Mouse (Mus musculus): ENCODE data around the gene Gm42906.

Gene Gm42906

DNA sequence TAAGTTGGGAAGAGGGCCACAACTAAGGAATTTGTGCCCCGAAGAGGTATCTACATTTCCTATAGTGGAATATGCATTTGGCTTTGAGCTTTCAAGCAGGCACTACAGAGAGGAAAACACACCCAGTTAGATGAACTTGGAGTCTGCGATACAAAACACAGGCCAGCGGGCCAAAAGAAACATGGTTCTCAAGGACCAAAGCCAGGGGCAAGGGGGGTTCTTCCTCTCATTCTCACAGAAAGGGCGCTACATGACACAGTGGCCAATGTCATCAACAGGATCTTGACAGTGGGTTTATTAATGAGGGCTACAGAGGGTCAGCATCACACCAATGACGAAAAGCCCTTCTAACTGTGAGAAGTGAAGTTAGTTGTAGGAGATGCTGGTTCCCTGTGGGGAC is 370.2 kb downstream of the Gm42906 start:
- DNase-seq: no peak

DNA sequence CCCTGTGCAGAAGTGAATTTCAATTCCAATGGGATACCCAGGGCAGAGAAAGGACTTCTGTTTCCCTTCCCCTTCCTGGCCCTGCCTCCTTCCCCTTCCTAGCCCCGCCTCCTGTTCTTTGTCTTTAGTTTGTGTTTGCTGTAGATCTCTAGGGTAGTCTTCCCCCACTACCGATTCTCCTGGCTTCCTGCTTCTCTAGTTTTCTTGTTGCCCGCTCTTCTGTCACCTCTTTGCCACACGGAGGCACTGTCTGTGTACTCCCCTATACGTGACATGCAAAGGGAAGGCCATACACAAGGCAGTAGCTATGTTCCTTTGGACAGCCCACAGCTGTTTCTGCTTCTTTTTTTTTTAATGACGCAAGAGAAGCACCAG is 371.1 kb downstream of the Gm42906 start:
- no peak for DNase-seq

DNA sequence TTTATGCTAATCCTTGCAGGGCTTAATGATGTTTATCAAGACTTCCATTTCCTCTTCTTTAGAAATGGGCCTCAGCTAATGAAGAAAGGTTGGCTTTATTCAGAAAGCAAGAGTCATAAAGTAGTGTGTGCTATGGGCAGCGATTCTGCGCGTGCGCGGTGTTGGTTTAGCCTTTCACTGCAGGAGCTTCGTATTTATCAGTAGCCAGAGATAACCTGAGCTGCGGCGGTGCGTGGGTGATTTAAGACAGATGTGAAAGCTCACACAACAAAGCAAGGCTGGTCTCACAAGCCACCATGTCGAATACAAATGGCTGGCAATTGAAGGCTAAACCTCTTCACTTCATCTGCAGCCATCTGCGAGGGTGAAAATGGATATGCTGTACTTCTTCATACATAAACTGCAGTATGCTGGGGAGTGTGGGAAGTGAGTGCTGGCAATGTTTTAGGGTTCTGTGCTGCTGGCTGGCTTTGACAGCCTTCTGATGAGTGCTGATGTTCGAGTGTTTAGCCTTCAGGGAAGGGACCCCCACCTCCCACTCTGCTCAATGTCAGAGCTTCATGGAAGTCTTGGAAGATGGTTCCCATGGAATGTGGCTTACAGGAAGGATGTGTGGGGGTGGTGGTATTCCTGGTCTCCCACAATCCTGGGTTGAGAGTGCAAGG is 371.6 kb downstream of the Gm42906 start:
- DNase-seq: no peak

DNA sequence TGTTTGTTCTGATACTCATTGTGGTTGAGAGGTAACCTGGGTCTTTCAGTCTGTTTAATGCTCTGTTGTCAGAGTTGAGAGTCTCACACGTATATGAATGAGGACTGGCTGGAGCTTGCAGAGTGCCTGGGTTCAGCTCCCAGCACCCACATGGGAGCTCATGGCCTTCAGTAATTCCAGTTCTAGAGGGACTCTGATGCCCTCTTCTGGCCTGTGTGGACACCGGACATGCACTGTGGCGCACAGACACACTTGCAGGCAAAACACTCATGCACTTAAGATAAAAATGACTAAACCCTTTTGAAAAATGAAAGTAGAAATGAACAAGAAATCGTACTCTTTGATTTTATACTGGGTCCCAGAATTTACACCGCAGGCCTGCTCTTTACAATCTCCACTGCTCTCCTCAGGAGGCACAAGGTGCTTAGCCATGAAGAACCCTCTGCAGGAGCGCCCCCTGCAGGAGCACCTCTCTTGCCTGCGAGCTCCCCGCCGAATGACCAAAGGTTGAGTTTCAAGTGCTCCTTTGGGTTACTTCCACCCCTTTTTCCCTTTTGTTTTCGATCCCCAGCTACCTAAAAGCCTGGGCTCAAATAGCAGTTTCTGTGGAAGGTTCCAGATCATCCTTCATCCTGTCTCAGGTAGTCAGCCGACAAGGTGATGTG is 372.4 kb downstream of the Gm42906 start:
- no peak for DNase-seq

DNA sequence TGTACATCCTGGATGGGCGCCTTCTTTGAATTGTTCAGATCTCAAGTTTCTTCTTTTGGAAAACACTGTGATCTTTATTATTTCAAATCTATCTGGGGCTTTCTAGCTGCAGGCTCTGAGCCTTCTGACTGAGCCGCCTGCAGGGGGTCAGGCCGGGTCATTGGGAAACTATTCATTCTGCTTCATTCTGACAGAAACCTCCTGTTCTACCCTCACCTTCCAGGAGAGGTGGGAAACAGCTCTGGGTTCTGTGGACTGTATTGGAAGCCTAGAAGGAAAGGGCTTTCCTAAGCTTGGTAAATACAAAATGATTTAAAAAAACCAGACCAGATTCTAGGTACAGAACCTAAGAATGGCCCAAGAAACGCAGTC is 373.2 kb downstream of the Gm42906 start:
- no peak for DNase-seq

DNA sequence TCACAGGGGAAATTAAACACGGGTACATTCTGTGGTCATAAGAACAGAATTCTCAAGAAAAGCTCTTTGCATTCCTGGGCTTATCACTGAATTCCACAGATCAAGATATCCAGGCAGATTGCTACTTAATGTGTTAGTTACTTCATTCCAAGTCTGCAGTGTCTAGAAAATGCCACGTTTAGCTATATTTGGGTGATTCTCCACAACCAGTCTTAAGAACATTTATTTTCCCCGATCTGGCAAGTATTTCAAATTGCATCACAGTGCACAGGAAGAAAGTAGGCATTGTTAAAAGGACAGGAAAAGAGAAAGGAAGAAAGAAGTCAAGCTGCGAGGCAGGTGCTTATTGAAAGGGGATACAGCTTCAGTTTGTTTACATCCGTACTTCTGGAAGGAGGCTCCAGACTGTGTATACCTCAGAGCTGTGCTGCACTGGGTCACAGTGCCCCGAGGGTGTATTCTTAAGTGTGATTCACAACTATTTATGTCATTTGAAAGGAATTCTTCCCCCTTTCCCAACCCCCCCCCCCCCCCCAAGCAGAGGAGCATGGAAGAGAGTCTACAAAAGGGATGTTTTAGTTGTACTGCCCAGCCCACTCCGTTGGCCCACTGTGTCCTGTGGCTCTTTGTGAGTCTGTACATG is 373.7 kb downstream of the Gm42906 start:
- no peak for DNase-seq

DNA sequence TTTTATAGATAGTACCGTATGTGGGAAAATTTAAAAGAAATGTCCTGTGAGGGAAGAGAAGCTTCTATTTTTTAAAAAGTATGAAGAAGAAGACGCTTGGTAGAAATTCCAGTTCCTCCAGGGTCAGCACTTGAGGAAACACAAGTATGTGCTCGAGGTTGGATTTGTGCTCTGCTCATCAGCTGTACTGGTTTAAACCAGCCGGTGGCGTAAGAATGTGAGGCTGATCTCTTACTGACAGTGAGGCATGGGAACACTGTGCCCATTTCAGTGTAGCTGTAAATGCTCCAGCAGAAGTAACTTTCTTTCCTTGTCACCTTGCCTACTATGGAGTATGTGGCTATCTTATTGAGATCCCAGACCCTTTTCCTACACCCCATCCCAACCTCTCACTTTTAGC is 374.8 kb downstream of the Gm42906 start:
- DNase-seq: no peak

DNA sequence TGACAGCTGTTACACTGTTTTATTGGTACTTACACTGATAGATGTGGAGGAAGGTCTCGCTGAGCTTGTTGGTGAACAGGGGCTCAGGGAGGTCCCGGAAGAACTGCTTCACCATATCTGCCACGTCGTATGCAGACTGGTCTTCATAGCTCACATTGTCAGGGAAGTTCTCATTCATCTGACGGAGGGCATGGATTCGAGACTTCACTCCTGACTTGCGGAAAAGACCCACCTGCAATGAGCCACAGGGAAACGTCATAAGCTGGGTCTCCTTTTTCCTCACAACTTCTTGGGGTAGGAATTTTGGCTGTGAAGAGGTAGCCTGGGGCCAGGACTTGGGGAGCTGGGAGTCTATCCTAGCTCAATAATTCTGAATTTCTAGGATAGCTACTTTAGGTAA is 375.6 kb downstream of the Gm42906 start:
- no peak for DNase-seq

DNA sequence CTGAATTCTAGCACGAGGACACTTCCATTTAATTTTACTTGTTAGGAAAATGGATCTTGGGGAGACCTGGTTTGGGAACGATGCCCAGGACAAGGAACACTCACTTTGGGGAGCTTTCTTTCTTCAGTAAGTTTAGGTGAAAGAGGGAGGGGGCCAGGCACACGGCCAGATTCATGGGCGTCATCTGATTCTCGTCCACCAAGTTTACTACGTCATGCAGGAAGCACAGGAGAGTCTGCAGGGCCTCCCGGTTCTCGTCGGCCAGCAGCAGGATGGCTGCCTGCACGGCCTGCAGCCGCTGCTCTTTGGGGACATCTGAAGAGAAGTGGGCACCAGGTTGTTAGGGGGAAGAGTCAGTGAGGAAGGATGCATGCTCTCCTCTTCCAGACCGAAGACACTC is 380.5 kb downstream of the Gm42906 start:
- no peak for DNase-seq

DNA sequence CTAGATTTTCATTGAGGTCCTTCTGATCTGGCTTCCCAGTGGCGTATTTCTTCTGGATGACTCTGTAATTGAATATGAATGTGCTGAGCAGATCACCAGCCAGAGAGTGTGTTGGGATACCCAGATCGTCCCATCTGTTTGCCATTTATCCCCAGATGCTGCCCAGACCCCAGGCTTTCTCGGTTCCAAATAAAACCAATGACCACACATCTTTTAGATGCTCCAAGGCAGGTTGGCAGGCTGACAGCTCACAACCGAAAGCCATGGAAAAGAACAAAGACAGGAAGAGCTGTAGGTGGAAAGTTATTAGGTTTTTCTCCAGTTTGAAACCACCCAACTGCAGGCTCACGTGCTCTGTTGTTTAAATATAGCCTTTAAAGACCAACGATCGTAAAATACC is 381.0 kb downstream of the Gm42906 start:
- no peak for DNase-seq

DNA sequence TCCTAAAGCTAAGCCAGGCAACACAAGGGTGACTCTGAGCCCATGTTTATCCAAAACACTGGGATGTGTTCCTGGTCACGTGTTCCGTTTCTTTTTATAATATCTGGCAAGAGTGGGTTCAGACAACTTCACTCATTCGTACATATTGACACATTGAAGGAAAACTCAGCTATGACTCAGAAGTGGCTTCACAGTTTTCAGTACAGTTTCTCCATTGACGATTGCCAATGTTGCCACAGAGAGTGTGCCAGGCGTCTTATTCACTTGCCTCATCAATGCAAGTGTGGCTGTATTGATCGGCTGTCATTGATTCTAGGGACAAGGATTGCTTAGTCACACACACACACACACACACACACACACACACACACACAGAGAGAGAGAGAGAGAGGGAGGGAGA is 381.8 kb downstream of the Gm42906 start:
- DNase-seq: no peak

DNA sequence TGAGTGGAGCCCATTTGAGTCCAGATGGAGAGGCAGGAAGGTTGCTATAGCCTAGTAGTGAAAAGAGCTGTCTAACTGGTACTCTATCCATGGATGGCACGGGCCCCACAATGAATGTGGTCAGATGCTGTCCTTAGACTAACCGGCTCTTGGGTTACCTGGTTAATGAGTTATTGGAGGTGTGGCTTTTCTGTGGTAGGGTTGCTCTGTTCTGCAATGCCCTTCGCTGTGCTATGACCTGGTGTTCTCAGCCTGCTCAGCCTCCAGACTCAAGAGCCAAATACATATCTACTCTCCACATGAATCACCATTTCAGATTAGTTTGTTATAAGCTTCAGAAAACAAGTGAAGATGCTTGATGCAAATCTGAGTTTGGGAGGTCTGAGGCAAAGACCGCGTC is 385.1 kb downstream of the Gm42906 start:
- no peak for DNase-seq

DNA sequence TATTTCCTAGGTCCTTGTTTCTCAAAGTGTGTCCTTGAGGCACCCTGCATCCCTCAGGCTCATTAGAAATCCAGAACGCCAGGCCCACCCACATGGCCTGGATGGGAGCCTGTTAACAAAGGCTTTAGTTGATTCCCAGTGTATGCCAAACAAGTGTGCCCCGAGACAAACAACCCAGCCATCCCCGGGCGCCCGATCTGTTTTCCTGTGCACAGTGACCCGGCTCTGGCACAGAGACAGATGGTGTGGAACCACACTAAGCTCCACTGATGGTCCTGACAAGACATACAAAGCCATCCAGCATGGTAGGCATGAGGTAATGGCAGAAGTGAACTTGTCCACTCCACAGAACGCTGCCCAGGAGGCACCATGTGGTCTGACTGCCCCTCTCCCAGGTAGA is 390.1 kb downstream of the Gm42906 start:
- DNase-seq: no peak

DNA sequence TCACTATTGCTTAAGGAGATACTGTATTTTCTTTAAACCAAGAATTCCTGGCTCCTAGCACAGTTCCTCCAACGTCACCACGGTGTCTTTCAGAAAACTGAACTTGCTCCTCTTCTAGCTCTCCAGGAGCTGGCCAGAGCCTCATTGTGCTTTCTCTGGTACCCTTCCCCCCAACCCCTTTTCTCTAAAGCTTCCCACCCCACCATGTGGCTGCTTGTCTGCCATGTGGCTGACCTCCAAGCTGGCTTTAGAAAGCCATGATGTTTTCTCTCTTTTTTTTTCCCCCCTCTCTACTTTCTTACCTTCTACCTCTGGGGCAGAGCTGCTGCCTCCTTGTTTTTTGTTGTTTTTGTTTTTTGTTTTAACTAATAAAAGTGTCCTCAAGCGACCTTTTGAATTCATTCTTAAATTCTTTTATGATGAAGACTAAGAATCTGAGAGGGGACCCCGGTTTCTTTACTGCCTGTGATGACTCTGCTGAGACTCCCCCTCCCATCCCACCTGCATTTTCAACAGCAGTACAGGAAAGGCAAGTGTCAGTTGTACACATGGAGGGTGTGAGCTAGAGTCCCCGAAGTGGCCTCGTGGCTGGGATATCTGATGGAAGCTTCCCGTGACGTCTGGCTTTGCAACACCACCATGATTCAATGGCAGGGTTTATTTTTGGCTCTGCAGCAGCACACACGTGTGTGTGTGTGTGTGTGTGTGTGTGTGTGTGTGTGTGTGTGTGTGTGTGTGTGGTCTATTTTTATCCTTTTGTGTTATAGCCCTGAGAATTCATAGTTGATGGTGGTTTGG is 393.0 kb downstream of the Gm42906 start:
- DNase-seq: no peak

DNA sequence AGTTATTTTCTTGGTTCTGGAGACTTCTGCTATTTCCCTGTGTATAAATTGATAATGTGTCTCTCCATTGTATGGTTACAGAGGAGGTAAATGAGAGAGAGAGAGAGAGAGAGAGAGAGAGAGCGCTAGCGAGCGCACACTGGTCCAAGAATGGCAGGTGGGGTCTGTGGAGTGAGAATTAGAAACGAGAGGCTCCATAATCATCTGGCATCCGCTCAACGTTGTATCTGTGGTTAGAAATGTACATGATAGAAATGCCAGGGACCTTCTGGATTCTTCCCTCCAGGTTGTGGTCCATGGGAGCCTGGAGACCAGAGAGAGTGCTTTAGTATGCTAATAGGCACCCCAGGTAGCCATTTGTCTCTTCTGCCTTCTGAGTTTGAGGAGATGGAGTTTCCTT is 399.1 kb downstream of the Gm42906 start:
- no peak for DNase-seq

DNA sequence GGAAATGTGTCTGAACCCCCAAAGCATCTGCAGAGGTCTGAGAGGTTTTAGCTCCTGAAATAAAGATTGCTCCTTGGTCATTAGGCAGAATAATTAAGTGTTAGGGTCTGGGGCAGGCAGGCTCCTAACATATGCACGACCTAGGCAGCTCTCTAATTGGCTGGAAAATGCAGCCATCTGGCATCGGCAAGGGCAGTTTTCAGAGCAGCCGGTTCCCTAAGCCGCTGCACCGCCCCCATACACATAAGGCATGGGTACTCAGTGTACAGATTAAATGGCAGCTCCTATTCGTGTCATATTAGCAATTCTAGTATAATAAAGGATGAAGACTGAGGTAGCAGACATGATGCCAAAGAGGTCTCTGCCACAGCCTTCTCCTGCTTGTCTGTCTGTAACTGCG is 400.8 kb downstream of the Gm42906 start:
- DNase-seq: no peak

DNA sequence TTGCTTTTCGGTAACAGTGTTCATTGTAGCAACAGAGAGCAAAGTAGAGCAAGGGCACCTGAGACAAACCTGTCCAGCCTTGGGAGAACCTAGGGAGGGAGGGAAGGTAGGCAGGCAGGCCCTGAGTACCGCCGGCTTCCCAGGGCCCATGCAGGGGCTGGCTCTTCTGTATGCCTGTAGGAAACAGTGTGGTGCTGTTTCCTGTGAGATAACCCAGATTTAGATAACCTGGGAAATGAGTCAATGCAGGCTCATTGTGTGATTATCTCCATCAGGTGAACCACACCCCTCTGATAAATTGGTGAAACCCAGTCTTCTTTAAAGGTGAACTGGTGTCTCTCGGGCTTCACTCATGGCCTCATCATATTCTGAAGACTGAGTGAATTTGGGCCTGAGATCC is 401.9 kb downstream of the Gm42906 start:
- no peak for DNase-seq

DNA sequence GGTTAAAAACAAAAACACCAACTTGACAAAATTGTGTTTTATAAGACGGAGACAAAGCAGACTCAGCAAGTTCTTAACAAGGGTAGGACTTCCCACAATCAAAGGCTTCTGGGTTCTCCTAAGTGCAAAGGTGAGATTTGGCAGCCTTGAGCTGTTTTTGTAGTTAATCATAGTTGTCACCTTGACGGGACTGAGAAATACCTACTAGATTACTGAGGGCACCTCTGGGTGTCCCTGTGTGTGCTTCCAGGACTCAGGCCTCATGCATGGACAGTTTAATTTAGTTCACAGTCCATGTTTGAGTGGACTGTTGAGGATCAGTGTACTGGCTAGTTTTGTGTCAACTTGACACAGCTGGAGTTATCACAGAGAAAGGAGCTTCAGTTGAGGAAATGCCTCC is 403.5 kb downstream of the Gm42906 start:
- no peak for DNase-seq

DNA sequence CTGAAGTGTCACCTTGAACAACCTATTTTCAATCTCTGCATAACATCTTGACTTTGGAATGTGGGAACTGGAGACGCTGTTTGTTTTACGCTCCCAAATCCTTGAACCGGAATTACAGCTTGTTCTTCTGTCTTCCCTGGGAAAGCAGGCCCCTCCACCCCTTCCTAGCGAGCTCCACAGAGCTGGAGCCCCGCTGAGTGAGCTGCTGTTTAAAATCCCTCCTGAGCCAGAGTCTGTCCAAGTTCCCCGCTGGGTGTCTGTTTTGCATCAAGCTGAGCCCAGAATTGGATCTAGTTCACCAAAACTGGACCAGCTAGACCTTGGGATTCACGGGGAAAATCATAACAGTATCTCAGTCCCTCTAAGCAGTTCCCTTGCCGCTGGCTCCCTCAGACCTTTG is 404.5 kb downstream of the Gm42906 start:
- no peak for DNase-seq

DNA sequence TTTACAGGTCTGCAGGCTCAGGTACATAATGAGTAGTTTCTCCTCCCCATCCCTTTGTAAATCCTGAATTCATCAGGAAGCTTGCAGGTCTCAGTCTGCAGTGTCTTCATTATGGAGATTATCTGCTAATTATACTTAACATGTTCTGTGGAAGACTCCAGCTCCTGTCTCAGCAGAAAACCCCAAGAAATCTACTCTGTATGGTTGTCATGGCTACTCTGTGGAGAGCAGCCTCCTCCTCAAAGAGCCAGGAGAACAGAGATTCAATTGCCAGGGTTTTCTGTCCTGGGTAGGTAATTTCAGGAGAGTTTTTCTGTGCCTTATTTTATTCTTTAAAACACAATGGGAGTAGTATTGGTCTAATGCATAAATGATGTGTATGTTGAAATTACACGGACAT is 405.0 kb downstream of the Gm42906 start:
- no peak for DNase-seq

DNA sequence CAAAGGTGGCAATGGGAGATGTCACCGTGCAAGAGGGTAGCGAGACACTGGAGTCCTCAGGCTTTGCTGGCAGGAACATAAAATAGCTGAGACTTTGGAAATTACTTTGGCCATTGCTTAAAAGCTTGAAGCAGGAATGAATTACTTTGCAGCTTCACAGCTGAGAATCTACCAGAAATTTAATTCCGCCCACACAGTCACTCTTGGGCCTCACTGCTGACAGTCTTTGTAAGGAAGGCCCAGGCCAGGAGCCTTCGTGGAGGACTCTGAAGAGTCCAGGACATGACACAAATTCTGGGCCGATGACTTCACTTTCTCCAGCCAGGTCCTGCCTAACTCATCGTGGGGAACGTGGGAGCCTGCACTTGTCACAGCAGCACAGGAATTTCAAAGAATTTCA is 405.9 kb downstream of the Gm42906 start:
- no peak for DNase-seq

DNA sequence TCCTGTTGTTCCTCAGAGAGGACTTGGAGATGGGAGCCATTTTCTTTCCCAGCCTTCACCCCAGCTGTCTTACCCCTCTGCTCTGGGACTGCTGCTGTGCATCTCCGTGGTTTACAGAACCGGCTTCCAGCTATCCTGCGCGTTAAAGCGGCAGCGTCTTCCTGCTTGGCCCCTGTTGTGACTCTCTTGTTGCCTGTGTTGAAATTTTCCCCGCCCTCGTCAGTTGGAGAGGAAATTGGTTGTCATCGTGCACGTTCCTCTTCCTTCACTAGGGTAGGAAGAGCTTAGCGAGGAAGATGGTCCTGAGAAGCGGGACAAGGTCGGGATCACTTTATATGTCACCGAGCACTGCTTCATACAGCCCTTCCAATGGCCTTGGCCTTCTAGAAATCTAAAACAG is 407.1 kb downstream of the Gm42906 start:
- no peak for DNase-seq

DNA sequence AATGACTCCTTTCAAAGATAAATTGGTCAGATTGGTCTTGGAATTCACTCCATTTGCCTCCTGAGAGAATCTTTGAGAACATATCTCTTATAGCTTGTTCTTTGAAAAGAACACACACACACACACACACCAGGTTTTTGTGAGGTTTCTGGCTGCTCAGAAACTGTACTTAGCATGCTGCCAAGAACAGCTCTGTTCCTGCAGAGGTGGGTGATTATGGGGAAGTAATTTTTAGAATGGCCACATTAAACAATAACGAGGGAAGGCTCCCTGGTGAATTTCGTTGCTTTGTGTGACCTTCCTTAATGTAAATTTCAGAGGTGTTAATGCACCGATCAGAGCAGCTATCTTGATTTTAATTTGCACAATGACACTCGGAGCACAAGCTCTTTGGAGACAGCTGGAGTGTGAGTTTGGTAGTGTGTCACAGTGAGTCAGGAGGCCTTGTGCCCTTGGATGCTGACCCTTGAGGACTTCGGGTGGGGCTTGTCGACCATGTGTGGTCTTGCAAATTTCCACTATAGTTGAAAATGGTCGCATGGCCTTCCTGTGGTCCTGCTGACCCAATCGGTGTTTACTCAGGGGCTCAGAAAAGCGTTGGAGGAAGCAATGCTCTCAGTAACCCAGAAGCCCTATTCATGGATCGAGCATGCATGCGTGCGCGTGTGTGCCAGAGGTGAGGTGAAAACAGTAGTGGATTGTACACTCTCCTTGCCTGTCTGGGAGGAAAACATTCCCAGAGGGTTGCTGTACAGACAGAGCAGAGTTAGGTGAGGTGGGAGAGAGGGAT is 407.7 kb downstream of the Gm42906 start:
- DNase-seq: no peak
